In the genomic region with DNA sequence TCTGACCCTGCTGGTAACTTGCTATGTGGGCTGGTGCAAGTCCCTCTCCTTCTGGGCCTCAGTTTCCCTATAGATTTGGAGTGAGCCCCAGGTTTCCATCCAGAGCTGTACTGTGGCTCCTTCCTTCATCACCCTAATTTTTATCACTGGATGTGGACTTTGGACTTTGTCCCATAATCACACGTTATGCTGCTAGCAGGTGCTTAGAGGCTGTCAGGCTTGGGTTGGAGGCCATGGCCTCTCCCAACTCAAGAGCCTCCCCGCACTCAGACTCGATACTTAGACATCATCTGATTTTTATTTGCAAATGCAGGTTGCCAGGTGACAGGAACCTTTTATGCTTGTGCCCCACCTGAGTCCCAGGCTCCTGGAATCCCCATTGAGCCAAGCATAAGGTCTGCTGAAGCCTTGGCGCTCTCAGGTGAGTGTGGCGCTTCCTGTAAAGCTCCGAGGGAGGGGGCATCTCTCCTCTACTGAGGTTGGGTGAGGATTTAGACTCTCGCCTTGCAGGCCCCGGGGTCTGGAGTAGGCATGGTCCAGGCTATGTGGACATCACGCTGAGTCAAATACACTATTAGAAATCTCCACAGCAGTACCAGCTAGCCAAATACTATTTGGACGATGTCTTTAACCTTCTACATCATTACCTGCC, we compare ENCODE assay signal across 20 mouse cellular contexts. TPM values are rescaled to one million over a fixed set of nuclear protein-coding genes. Genes with fewer than 3 reads are reported as not detected.
DNase-seq lines count a peak whose midpoint lies in the region; ATAC-seq lines count a peak whose summit lies in the region.
"Had no signal": no experiment of that assay in that cellular context is flagged by ENCODE, and none has a peak within 500 bp of the region (broad histone marks: within the 10 kb centered on the region; RNA-seq: fewer than 3 reads in every experiment).

No protein-coding gene starts in this region.

- peaks cover 3% of the 10 kb centered on the region; the same call in 1 of the 2 replicates for H3K4me1 ChIP-seq in limb, embryonic 11.5 days (ENCODE audit: control insufficient read depth, insufficient read depth, low read length)
- peaks cover 11% of the 10 kb centered on the region for H3K4me1 ChIP-seq in limb, embryonic 10.5 days

- peaks cover 23% of the 10 kb centered on the region for H3K27me3 ChIP-seq in limb, embryonic 11.5 days (ENCODE audit: control insufficient read depth, insufficient read depth, low read length)
- H3K27me3 ChIP-seq in limb, embryonic 10.5 days (ENCODE audit: low read depth, poor library complexity, severe bottlenecking): peaks cover 39% of the 10 kb centered on the region
- H3K27me3 ChIP-seq in splenic B cell, adult 2 months (ENCODE audit: control insufficient read depth, insufficient read depth, low read length, poor library complexity, severe bottlenecking): no peaks in the 10 kb centered on the region

- no peak overlapping the region for H3K4me2 ChIP-seq in limb, embryonic 11.5 days (ENCODE audit: low read depth, severe bottlenecking)
- H3K4me2 ChIP-seq: embryonic facial prominence, embryonic 15.5 days; heart, embryonic 13.5 days had no signal

- no peak for ATAC-seq in limb, embryonic 11.5 days (ENCODE audit: insufficient number of reproducible peaks, low FRiP score, low TSS enrichment, low read depth)
- ATAC-seq: forebrain, embryonic 16.5 days; hindbrain, embryonic 16.5 days had no signal

- H3K9me3 ChIP-seq in limb, embryonic 11.5 days (ENCODE audit: control insufficient read depth, low read length): no peaks in the 10 kb centered on the region
- H3K9me3 ChIP-seq in limb, embryonic 10.5 days (replicated peaks): no peaks in the 10 kb centered on the region
- H3K9me3 ChIP-seq: embryonic facial prominence, embryonic 15.5 days; G1E; heart, embryonic 13.5 days had no signal

- 83% methylated on average over 10 of the region's 10 CpGs for WGBS in limb, embryonic 11.5 days
- WGBS in limb, embryonic 10.5 days: 88% methylated on average over 10 of the region's 10 CpGs

- H3K9ac ChIP-seq in limb, embryonic 11.5 days (ENCODE audit: low read length): no peak overlapping the region
- H3K9ac ChIP-seq: embryonic facial prominence, embryonic 15.5 days; heart, embryonic 13.5 days had no signal

- H3K27ac ChIP-seq in limb, embryonic 11.5 days (replicated peaks; ENCODE audit: low read depth, low read length): no peak overlapping the region
- no peak overlapping the region for H3K27ac ChIP-seq in limb, embryonic 10.5 days
- H3K27ac ChIP-seq: embryonic facial prominence, embryonic 15.5 days; heart, embryonic 13.5 days had no signal

- no peaks in the 10 kb centered on the region for H3K36me3 ChIP-seq in limb, embryonic 11.5 days (ENCODE audit: control insufficient read depth, insufficient read depth, low read length)
- H3K36me3 ChIP-seq in limb, embryonic 10.5 days: no peaks in the 10 kb centered on the region
- H3K36me3 ChIP-seq in splenic B cell, adult 2 months (ENCODE audit: control insufficient read depth, insufficient read depth, low read length, poor library complexity, severe bottlenecking): peaks cover 50% of the 10 kb centered on the region
- H3K36me3 ChIP-seq: embryonic facial prominence, embryonic 15.5 days; G1E; heart, embryonic 13.5 days had no signal

- no peak overlapping the region for H3K4me3 ChIP-seq in limb, embryonic 11.5 days (ENCODE audit: low read depth, low read length)
- H3K4me3 ChIP-seq in limb, embryonic 10.5 days: no peak overlapping the region
- H3K4me3 ChIP-seq: embryonic facial prominence, embryonic 15.5 days; erythroblast, embryonic 14.5 days; heart, embryonic 13.5 days had no signal

- peak; percentile 14 for DNase-seq in limb, embryonic 11.5 days (ENCODE audit: low spot score)
- no peak for DNase-seq in limb, embryonic 10.5 days (ENCODE audit: low spot score)
- DNase-seq in CD4-positive helper T cell, adult 2 months (ENCODE audit: low read depth, low spot score): peak; percentile 17
- DNase-seq in induced T-regulatory cell, adult 2 months (ENCODE audit: low read depth): peak; percentile 55
- peak; percentile 35 for DNase-seq in splenic B cell, adult 2 months (ENCODE audit: low read depth, low spot score)
- DNase-seq in urinary bladder, postnatal 25 days (ENCODE audit: low spot score): no peak
- DNase-seq: adrenal gland, adult 8-10 months; adrenal gland, postnatal 36 days; cerebellum, adult 2 months; cerebellum, postnatal 10 days; embryo, embryonic 11 days; gastrocnemius, postnatal 14 days; heart, postnatal 36 days had no signal

RNA-seq across cellular contexts. Expression of a gene that starts 5.9 kb away (rescaled TPM):
- not detected in 2 replicates for polyA plus RNA-seq in limb, embryonic 11.5 days (2014; fragmentation: Nextera tagmentation; extraction: Ambion mirVana)
- polyA plus RNA-seq in limb, embryonic 10.5 days (2016; fragmentation: Nextera tagmentation; extraction: Ambion mirVana): not detected in 2 replicates
- polyA plus RNA-seq: embryonic facial prominence, embryonic 11.5 days; erythroblast, embryonic 14.5 days; G1E had no signal

Comparison
In these comparisons a context has a peak if more than half of its experiments do, and no peak if none do; other contexts are left out.
1. DNase-seq: peak in limb, embryonic 11.5 days (single experiment), CD4-positive helper T cell, adult 2 months (single experiment), induced T-regulatory cell, adult 2 months (single experiment) and splenic B cell, adult 2 months (single experiment); none in limb, embryonic 10.5 days (single experiment) and urinary bladder, postnatal 25 days (single experiment).